Mouse (Mus musculus) layer of hippocampus, postnatal 25 days (tissue): ENCODE measurements around the gene Zranb2. TPM values are rescaled to one million over a fixed set of nuclear protein-coding genes. Genes with fewer than 3 reads are reported as not detected.

Experiments used
- DNase-seq, 2 experiments: peaks; one replicate each; pipeline ENCODE4 v3.0.0; 2022; ENCODE audit warnings: mixed read lengths in 2 of 2, low spot score in 1 of 2; ENCODE audit errors: extremely low spot score in 1 of 2
- total RNA-seq, 2 experiments: library from RNA; stranded (reverse); gene quantifications; 2 replicates each; pipeline ENCODE4 v1.2.3; 2021

The Zranb2 gene
- 100 to 1,000 TPM; 120 to 145 TPM for total RNA-seq

DNA sequence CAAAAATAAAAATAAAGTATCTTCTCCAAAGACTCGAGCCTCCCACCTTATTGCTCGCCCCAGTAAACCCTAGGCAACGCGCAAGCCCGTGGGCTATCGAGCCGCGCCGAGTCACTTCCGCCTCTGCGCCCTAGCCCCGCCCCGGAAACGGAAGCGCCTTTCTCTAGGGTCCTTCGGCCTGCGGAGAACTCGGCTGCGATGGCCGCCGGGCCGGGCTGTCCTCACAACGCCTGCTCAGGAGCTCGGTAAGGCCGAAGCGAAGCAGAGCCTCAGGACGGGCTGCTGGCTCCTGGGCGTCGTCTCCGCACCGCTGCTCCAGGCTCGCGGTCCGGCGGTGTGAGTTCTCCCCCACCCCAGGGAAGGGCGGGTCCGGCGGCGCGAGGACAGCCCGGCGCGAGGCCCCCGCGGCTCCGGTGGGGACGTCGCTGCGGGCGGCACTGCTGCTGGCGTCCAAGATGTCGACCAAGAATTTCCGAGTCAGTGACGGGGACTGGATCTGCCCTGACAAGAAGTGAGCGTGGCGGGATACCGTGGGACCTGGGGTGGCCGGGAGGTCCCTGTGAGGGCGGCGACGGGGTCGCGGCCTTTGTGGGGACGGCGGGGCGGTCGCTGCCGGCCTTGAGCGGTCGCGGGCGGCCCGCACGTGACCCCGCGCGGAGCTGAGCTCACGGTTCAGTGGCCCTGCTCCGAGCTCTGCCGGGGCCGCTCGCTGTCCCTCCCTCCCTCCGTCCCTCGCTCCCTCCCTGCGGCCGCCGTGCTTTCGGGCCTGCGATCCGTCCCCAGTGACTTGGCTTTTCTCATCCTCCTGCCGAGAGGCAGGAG is at the start of gene Zranb2:
TSS of gene Zranb2 (plus strand) at position 197 of the 822 bp plus-strand sequence.
- peak; percentile 94 to 95 for DNase-seq

DNA sequence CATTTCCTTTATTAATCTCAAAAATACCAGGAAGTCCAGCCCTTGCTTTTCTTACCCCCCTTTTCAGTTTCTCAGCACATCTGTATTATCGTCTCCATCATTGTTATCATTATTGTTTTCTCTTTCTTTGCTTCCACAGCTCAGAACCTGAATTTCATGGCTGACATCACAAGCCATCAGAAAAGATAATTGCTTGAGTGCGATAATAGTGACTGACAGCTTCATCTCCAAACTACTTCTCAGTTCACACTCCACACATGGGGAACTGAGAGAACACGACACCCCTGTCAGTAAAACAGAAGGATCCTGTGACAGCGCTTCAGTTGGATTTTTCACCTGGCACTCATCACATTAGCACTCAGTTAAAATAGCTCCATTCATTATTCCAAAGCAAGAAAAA is 41.9 kb upstream of the Zranb2 start:
- no peak for DNase-seq

DNA sequence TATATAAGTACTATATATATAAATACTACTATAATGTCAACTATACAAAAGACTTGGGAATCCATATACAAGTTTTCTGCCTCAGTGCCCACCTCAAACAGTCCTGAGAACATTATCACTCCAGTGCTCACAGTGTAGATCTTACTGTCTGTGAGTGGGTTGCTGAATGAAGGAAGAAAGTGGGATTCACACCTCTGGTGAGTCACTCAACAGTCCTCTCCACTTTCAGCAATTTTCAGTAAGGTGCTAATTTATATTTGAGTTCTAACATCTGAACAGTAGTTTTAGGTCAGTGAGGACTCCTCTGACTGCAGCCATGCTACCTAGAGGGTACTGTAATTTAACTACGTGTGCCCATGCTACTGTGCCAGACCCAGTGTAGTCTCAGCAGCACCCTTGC is 31.7 kb upstream of the Zranb2 start:
- no peak for DNase-seq

DNA sequence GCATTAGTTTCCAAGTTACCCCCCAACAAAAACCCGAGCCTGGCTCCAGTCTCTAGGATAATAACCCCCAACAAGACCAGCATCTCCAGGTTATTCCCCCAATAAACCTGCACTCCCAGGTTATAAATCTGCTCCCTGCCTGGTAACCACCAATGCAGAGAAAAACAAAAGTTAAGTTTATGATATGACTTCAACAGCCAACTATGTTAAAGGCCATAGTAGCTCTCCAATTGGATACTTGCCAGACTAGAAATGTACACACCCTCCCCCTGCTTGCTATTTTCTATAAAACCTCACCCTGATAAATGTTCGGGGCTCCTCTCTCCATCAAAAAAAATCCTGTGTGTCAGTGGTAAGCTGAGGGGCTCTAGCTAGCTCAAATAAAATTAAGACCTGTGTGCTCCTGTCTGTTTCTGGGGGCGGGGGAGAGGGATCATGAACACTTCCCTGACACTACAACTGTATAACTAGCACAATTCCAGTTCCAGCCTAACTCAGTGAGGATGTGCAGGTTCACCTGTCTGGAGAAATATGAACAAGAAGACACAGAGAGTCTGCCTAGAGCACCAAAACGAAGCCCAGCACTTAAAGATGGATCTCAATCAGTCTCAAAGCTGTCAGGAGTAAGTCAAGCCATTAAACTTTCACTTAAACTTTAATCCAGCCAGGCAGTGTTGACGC is 19.7 kb upstream of the Zranb2 start:
- no peak for DNase-seq

DNA sequence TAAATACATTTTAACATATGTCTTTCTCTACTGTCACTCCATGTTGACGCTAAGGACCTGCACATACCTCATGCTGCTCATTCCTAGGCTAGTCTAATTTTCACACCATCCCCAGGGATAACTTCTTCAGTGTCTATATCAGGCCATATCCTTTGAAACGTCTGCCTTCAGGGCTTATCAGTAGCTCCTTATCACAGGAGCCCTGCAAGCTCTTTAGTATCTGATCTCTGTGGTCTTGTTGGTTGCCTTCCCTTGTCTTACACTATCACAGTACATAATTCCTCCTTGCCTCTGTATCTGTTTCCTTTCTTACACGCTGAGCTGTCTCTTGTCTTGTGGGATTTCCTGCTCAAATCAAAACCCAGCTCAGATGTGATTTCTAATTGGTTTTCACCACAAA is 17.5 kb upstream of the Zranb2 start:
- no peak for DNase-seq

DNA sequence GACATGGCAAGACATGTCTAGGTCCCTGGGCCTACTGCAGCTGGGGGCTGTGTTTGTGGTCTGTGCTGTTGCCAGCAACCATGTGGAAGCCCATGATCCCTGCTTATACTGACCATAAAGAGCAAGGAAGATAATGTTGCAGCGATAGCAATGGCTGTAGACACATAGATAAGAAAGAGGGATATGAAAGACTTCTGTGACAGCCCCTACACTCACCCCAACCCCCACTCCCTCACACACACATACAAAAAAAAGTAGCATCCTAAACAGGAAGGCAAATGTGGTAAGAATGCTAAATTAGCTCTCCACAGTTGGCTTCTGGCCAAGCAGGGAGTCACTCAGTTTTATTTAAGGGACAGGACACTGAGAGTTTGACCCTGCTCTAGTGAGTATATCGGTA is 16.0 kb upstream of the Zranb2 start:
- no peak for DNase-seq

DNA sequence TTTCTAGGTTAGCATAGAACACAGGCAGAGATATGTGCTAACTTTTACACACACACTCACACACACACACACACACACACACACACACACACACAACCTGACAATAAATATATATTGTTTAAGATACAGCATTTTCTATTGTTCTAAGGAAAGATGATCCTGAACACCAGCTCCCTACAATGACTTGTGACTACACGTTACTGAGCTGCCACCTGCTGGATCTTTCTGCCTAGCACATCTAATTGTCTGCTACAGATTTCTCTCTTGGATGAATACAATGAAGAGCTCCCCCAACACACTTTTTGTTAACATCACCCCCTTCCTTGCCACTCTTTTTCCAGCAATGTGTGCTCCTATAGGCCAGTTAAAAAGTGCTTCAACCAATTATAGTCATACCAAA is 13.5 kb upstream of the Zranb2 start:
- peak; percentile 19 to 70 for DNase-seq

DNA sequence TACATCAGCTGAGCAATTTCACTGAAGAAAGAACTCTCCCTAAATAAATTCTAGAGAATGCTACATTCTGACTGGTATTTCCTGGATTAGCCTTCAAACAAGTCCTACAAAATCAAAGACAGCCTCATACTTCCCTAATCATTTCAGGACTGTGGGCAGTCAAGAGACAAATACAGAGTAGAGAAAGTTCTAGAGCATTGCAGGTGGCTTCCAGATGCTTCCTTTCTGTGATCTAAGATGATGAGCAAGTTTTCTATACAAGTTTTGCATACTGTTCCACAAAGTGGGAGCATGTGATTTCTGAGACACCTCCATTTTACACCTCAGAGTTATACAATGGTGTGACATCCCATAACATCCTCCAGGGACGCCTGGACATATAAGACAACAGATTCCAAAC is 10.1 kb upstream of the Zranb2 start:
- DNase-seq, result no peak

DNA sequence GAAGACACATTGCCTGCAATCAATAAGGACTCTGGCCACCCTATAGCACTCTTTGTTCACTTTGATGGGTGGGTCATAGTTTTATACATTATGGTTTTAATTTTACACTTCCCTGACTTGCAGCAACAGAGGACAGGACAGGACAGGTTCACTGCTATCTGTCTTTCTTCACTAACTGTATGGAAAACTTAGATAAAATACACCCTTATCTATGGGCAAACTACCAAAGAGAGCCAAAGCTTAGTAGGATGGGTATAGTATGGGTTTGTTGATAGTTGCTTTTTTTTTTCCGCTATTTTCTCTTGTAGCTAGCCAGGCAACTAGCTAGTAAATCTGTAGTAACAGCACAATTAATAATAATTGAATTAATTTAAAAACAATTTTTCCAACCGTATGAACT is 2.4 kb upstream of the Zranb2 start:
- no peak for DNase-seq

DNA sequence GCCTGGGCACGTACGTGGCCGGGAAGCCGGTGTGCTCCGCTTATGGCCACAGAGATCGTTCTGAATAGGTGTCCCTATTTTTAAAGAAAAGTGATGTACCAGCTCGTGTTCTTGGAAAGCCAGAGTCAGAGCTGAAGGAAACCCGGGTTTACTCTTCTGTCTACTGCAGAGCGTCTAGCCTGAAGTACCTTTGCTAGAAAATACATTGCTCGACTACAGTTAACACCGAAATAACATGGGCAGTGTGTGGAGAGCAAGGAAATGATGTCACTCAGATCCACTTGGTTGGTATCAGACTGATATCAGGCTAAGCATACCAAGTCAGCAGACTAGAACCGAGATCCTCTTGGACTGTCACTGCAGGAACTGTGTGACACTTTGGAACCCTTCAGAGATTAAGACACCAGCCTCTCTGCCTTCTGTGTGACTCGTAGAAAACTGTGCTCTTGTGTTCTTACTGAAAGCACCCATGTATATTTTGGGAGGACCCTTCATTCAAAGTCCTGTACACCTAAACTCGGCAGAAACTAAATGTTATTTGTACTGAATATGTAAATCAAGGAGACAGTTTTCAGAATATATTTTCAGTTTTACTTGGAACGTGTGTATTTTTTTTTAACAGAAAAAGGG is 941 bp downstream of the Zranb2 start:
- peak in 1 of 2 experiments; percentile 4 for DNase-seq

DNA sequence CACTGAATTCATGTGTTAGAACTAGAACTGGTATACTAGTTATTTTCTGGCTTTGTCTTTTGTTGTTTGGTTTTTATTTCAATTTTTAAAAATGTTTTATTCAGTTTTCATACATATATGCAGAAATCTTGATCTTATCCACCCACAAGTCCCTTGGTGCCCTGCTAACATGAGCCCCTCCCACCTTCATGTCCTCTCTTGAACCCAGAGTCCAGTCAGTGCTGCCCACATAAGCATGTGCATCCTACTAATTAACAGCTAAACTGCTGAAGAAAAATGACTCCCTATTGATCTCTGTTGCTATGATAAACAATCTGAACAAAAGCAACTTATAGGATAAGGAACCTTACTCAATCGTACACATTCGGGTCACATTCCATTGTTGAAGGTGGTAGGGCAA is 15.4 kb downstream of the Zranb2 start:
- DNase-seq, result no peak

DNA sequence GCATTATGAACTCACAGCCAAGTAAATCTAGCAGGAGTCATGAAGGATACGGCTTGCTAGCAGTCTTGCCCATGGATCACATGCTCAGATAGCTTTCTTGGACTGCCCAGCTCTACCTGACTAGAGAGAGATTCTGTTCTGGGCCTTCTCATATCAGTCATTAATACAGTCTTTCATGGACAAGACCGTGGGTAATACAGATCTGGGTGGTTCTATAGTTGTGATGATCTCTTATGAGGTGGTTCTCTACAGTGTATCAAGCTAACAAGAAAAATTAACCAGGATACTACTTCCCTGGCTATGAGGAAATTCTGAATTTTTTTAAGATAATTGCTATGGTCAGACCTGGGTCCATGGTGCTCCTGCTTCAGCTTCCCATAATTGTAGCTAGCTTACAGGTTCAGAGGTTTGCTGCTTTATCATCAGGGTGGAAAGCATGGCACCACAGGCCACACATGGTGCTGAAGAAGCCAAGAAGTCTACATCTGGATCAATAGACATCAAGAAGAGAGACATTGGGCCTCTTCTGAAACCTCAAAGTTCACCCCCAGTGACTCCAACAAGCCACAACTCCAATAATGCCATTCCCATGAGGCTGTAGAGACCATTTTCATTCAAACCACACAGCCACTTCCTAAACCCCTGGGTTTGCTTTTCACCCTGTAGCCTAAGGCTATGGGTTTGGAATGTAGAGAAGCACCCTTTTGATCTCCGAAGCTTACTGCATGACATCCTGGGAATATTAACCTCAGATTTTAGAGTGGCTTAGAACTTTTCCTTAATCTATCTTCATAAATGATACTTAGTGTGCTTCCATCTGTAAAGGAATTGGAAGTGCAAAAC is 16.0 kb downstream of the Zranb2 start:
- no peak for DNase-seq

DNA sequence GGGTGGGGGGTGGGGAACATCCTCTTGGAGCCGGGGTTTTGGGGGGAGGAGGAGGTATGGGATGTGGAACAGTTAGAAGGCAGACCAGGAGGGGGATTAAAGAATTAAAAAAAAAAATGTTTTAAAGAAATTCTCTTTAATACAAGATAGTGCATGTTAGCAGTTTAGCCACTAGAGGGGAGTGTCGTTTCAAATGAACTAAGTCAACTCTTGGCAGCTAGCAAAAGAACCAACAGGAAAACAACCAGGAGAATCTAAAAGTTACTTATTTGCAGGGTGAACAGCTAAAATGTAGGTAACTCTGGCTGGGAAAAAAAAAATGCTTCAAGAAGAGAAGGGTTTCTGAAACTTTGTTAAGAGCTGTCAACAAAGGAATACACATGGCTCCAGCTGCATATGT is 31.2 kb downstream of the Zranb2 start:
- DNase-seq, result no peak

DNA sequence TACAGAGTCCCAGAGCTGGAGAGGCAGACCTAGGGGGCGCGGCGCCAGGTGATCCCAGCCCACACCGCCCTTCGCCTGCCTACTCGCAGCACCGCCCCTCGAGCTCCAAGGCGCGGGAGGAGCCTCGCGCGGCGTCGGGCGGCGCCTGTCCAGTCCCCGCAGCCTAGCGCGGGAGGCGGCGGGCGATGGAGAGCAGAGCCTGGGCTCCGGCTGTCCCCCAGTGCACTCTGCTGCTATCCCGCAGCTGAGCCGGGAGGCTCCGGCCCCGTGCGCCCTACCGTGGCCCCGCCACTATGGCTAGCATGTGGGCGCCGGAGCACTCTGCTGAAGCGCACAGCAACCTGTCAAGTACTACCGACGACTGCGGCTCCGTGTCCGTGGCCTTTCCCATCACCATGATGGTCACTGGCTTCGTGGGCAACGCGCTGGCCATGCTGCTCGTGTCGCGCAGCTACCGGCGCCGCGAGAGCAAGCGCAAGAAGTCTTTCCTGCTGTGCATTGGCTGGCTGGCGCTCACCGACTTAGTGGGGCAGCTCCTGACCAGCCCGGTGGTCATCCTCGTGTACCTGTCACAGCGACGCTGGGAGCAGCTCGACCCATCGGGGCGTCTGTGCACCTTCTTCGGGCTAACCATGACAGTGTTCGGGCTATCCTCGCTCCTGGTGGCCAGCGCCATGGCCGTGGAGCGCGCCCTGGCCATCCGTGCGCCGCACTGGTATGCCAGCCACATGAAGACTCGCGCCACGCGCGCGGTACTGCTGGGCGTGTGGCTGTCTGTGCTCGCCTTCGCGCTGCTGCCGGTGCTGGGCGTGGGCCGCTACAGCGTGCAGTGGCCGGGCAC is 33.0 kb downstream of the Zranb2 start, which contains the start of gene Ptger3:
TSS of gene Ptger3 (plus strand) at position 168 of the 841 bp plus-strand sequence.
- no peak for DNase-seq

DNA sequence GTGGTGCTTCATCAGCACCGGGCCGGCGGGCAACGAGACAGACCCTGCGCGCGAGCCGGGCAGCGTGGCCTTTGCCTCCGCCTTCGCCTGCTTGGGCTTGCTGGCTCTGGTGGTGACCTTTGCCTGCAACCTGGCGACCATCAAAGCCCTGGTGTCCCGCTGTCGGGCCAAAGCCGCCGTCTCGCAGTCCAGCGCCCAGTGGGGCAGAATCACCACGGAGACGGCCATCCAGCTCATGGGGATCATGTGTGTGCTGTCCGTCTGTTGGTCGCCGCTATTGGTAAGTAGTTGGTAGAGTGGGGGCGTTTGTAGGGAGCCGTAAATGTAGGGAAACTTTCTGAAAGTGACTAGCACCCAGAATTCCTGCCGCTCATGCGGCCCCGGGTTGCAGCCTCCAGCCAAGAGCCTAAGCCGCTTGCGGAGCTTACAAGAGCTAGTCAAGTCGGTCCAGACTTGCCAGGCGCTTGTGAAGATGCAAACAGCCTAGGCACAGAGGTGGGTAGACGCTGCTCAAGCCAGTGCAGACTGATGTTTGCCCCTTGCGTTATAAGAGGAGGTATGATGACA is 33.7 kb downstream of the Zranb2 start:
- no peak for DNase-seq

DNA sequence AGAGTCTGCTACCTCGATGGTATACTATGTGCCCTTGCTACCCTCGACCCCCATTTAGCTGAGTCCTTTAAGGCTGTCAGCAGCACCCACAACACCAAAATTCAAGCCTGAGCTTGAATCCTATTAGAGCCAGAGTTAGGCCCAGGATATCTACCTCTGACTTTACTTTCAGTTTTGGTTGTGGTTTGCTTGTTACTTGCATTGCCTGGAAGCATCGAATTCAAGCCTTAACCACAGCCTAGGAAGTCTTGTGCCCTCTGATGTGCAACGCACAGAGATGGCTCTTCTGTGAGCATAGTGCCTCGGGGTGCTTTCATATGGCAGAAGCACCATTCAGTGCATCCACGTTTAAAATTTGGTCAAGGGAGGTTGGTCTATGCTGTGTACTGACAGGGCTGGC is 38.1 kb downstream of the Zranb2 start:
- no peak for DNase-seq

DNA sequence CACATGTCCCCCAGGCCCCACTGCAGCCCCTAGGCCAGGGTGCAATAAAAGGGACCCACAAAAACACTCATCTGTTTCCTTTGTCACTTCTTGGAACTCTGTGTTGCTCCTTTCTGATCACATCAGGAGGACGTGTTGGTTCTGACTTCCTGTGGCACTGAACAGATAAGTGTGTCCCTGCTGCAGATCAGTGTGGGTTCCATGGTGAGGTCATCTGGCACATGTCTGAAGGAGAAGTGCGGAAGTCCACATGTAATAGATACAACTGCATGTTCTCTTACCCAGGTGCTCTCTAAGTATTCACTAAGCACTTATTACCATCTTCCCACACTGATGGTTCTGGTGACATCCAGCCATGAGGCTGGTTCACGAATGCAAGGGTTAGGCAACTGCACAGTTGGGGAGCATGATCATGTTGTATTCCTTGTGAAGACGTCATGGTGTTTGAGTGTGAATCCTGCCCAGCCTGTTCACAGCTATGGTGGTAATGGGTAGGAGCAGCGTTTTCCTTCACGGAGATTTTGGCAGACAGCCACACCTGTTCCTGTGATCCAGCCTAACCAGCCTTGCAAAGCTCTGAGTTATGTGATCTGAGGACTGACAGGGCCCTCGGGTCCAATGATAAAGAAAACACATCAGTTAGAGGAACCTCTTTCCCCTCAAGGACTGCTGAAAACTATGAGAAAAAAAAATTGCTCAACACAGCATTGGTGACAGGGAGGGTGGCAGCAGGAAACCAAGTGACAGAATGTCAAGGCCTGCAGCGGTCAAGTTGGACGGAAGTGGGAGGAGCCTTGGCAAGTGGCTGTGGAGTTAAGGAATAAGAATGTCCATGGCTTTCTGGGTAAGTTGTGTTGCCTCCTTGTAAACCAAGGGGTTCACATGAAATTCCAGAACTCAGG is 41.7 kb downstream of the Zranb2 start:
- no peak for DNase-seq

DNA sequence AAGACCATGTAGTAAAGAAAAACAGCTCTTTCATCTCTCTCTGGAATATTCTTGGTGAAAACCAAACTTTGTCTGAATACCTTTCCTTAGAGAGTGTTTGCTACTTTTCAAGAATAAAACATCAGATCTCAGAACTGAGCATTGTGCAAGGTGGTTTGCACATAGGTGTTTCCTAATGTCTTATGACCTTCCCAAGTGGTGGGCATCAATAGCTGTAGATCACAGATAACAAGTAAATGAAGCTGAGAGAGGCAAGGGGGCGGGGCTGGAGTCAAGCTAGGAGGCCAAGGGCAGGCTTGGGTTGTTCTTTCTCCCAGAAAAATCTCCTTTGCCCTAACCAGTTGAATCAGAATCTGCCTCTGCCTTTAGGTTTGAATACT is 42.4 kb downstream of the Zranb2 start:
- no peak for DNase-seq
